Mouse (Mus musculus) stomach, embryonic 15.5 days (tissue): ENCODE data around the gene 2900026A02Rik. TPM values are rescaled to one million over a fixed set of nuclear protein-coding genes. Genes with fewer than 3 reads are reported as not detected.

Experiments used
- ATAC-seq: fragments of 200-750 bp; cut with Nextera tagmentation; 2 replicates; pipeline ENCODE4 v1.8.0; 2017; ENCODE audit warnings: low read depth, moderate number of reproducible peaks, moderate TSS enrichment; ENCODE audit not compliant: insufficient read depth, low FRiP score
- H3K27ac ChIP-seq: fragments of 300-500 bp; sonication (generic); 2 replicates; pipeline ENCODE4 v1.5.1; 2015; ENCODE audit warnings: mild to moderate bottlenecking, inconsistent platforms
- H3K27me3 ChIP-seq: fragments of 300-500 bp; sonication (generic); replicated peaks from 2 replicates; pipeline ENCODE4 v1.6.1; 2015; ENCODE audit warnings: inconsistent platforms
- H3K36me3 ChIP-seq: fragments of 300-500 bp; sonication (generic); 2 replicates; pipeline ENCODE4 v1.6.1; 2015; ENCODE audit warnings: inconsistent platforms
- H3K4me1 ChIP-seq: fragments of 300-500 bp; sonication (generic); 2 replicates; pipeline ENCODE4 v1.6.1; 2015; ENCODE audit warnings: inconsistent platforms
- H3K4me2 ChIP-seq: fragments of 300-500 bp; sonication (generic); 2 replicates; pipeline ENCODE4 v1.6.1; 2015; ENCODE audit warnings: mild to moderate bottlenecking, inconsistent platforms
- H3K4me3 ChIP-seq: fragments of 300-500 bp; sonication (generic); replicated peaks from 2 replicates; pipeline ENCODE4 v1.5.1; 2015; ENCODE audit warnings: inconsistent platforms
- H3K9ac ChIP-seq: fragments of 300-500 bp; sonication (generic); 2 replicates; pipeline ENCODE4 v1.6.1; 2015; ENCODE audit warnings: inconsistent platforms
- H3K9me3 ChIP-seq: fragments of 300-500 bp; sonication (generic); 2 replicates; pipeline ENCODE4 v1.6.1; 2016; ENCODE audit warnings: inconsistent platforms
- WGBS: fragments of 180-500 bp; shearing (Covaris S2); methylation state at CpG from one replicate; pipeline ENCODE4 v1.1.7; 2015; 5-methylcytosine and 5-hydroxymethylcytosine counted together
- polyA plus RNA-seq: library from polyadenylated mRNA; unstranded; fragments of >200 nt; fragmentation: Nextera tagmentation; extraction: Ambion mirVana; gene quantifications from 2 replicates; pipeline ENCODE4 v1.2.1, GENCODE M21; 2015

Gene 2900026A02Rik
- polyA plus RNA-seq, 1 experiment from 2014 or later = 12.6 TPM

- H3K27ac ChIP-seq = no peak overlapping the region
- peaks cover 43% of the 10 kb centered on the region for H3K4me1 ChIP-seq
- H3K4me3 ChIP-seq = no peak overlapping the region
- no peak overlapping the region for H3K9ac ChIP-seq
- ATAC-seq = no peak
- 92% methylated on average over 5 of the region's 5 CpGs for WGBS
- H3K27me3 ChIP-seq = peaks cover 3% of the 10 kb centered on the region; the same call in 1 of the 2 replicates
- H3K9me3 ChIP-seq = no peaks in the 10 kb centered on the region
- no peaks in the 10 kb centered on the region for H3K36me3 ChIP-seq
- H3K4me2 ChIP-seq = no peak overlapping the region
These were observed 80.2 kb downstream of the 2900026A02Rik start for GRCm38 (mm10) chr5:113140872-113141271.

- WGBS = 85% methylated on average over 3 of the region's 3 CpGs
- Histone ChIP-seq H3K27ac (no peak overlapping the region), H3K9ac (no peak overlapping the region), H3K36me3 (no peaks in the 10 kb centered on the region), H3K4me2 (no peak overlapping the region), H3K4me1 (peaks cover 37% of the 10 kb centered on the region), H3K27me3 (peaks cover 3% of the 10 kb centered on the region; the same call in 1 of the 2 replicates), H3K4me3 (no peak overlapping the region), H3K9me3 (no peaks in the 10 kb centered on the region)
- ATAC-seq = no peak
These were observed 81.0 kb downstream of the 2900026A02Rik start for GRCm38 (mm10) chr5:113140051-113140450.

GRCm38 (mm10) chr5:113139064-113139726, 81.8 kb downstream of the 2900026A02Rik start:
- peaks cover 41% of the 10 kb centered on the region for H3K4me1 ChIP-seq
- ATAC-seq = peak; percentile 20; the same call in 1 of the 2 replicates

GRCm38 (mm10) chr5:113138319-113139063, 82.5 kb downstream of the 2900026A02Rik start:
- no peaks in the 10 kb centered on the region for H3K9me3 ChIP-seq
- H3K36me3 ChIP-seq = no peaks in the 10 kb centered on the region; the same call in 1 of the 2 replicates
- peaks cover 3% of the 10 kb centered on the region; the same call in 1 of the 2 replicates for H3K27me3 ChIP-seq
- H3K4me1 ChIP-seq = peaks cover 41% of the 10 kb centered on the region
- H3K4me2 ChIP-seq = peak overlapping the region; percentile 92
- peak overlapping the region; percentile 46 for H3K9ac ChIP-seq
- peak; percentile 29 for ATAC-seq
- H3K4me3 ChIP-seq = peak overlapping the region; percentile 49
- WGBS = under 1% methylated on average over 43 of the region's 43 CpGs
- peak overlapping the region; percentile 95 for H3K27ac ChIP-seq

More at GRCm38 (mm10) chr5:113139064-113139726, 81.8 kb downstream of the 2900026A02Rik start:
- Histone ChIP-seq H3K4me3 (peak overlapping the region; percentile 49), H3K4me2 (peak overlapping the region; percentile 92), H3K9me3 (no peaks in the 10 kb centered on the region), H3K9ac (peak overlapping the region; percentile 46), H3K36me3 (no peaks in the 10 kb centered on the region), H3K27ac (peak overlapping the region; percentile 95), H3K27me3 (peaks cover 3% of the 10 kb centered on the region; the same call in 1 of the 2 replicates)
- 47% methylated on average over 7 of the region's 7 CpGs for WGBS

GRCm38 (mm10) chr5:113137691-113138318, 83.2 kb downstream of the 2900026A02Rik start:
- Histone ChIP-seq H3K36me3 (no peaks in the 10 kb centered on the region; the same call in 1 of the 2 replicates), H3K27ac (peak overlapping the region; percentile 95), H3K27me3 (peaks cover 3% of the 10 kb centered on the region; the same call in 1 of the 2 replicates), H3K9me3 (no peaks in the 10 kb centered on the region), H3K9ac (peak overlapping the region; percentile 46), H3K4me3 (peak overlapping the region; percentile 49), H3K4me1 (peaks cover 46% of the 10 kb centered on the region), H3K4me2 (peak overlapping the region; percentile 92)
- 5% methylated on average over 36 of the region's 36 CpGs for WGBS
- ATAC-seq = no peak

- peaks cover 3% of the 10 kb centered on the region; the same call in 1 of the 2 replicates for H3K27me3 ChIP-seq
- WGBS = 56% methylated on average over 13 of the region's 13 CpGs
- H3K4me3 ChIP-seq = peak overlapping the region; percentile 49
- ATAC-seq = no peak
- H3K9ac ChIP-seq = peak overlapping the region; percentile 46
- peak overlapping the region; percentile 92 for H3K4me2 ChIP-seq
- peaks cover 51% of the 10 kb centered on the region for H3K4me1 ChIP-seq
- H3K36me3 ChIP-seq = no peaks in the 10 kb centered on the region; the same call in 1 of the 2 replicates
- peak overlapping the region; percentile 95 for H3K27ac ChIP-seq
- no peaks in the 10 kb centered on the region for H3K9me3 ChIP-seq
These were observed 84.0 kb downstream of the 2900026A02Rik start for GRCm38 (mm10) chr5:113136951-113137487.

- Histone ChIP-seq H3K27ac (peak overlapping the region; percentile 95), H3K9ac (no peak overlapping the region), H3K4me1 (peaks cover 60% of the 10 kb centered on the region), H3K4me2 (peak overlapping the region; percentile 92), H3K9me3 (no peaks in the 10 kb centered on the region), H3K4me3 (peak overlapping the region; percentile 49), H3K27me3 (peaks cover 3% of the 10 kb centered on the region; the same call in 1 of the 2 replicates), H3K36me3 (no peaks in the 10 kb centered on the region; the same call in 1 of the 2 replicates)
- 19% methylated on average over 10 of the region's 10 CpGs for WGBS
- ATAC-seq = peak; percentile 18; the same call in 1 of the 2 replicates
These were observed 85.5 kb downstream of the 2900026A02Rik start for GRCm38 (mm10) chr5:113135513-113135912.

GRCm38 (mm10) chr5:113133722-113134710, 87.0 kb downstream of the 2900026A02Rik start:
- Histone ChIP-seq H3K4me3 (no peak overlapping the region), H3K9me3 (no peaks in the 10 kb centered on the region), H3K4me2 (no peak overlapping the region), H3K27me3 (peaks cover 3% of the 10 kb centered on the region; the same call in 1 of the 2 replicates), H3K9ac (no peak overlapping the region), H3K27ac (peak overlapping the region; percentile 95), H3K36me3 (no peaks in the 10 kb centered on the region; the same call in 1 of the 2 replicates), H3K4me1 (peaks cover 49% of the 10 kb centered on the region)
- 83% methylated on average over 19 of the region's 19 CpGs for WGBS
- no peak for ATAC-seq

GRCm38 (mm10) chr5:113133080-113133491, 88.0 kb downstream of the 2900026A02Rik start:
- Histone ChIP-seq H3K9me3 (no peaks in the 10 kb centered on the region), H3K27me3 (peaks cover 3% of the 10 kb centered on the region; the same call in 1 of the 2 replicates), H3K27ac (peak overlapping the region; percentile 95), H3K4me2 (peak overlapping the region; percentile 9; the same call in 1 of the 2 replicates), H3K9ac (no peak overlapping the region), H3K36me3 (no peaks in the 10 kb centered on the region; the same call in 1 of the 2 replicates), H3K4me1 (peaks cover 42% of the 10 kb centered on the region), H3K4me3 (no peak overlapping the region)
- peak; percentile 83 for ATAC-seq
- 43% methylated on average over 9 of the region's 9 CpGs for WGBS

- H3K4me3 ChIP-seq = no peak overlapping the region
- no peaks in the 10 kb centered on the region for H3K9me3 ChIP-seq
- WGBS = 48% methylated on average over 13 of the region's 13 CpGs
- no peak for ATAC-seq
- no peaks in the 10 kb centered on the region; the same call in 1 of the 2 replicates for H3K36me3 ChIP-seq
- no peak overlapping the region for H3K9ac ChIP-seq
- peaks cover 40% of the 10 kb centered on the region for H3K4me1 ChIP-seq
- peak overlapping the region; percentile 95 for H3K27ac ChIP-seq
- H3K4me2 ChIP-seq = peak overlapping the region; percentile 9; the same call in 1 of the 2 replicates
- H3K27me3 ChIP-seq = peaks cover 3% of the 10 kb centered on the region; the same call in 1 of the 2 replicates
These were observed 88.4 kb downstream of the 2900026A02Rik start for GRCm38 (mm10) chr5:113132635-113133041.
